9 mouse cellular contexts compared by ENCODE assay signal in genomic region chr4:154019571-154019970, GRCm38 (mm10). TPM values are rescaled to one million over a fixed set of nuclear protein-coding genes. Genes with fewer than 3 reads are reported as not detected.
A peak's percentile ranks its signal among the peaks of the same experiment; 100 is the strongest.
DNase-seq lines count a peak whose midpoint lies in the region; ATAC-seq and TF ChIP-seq lines count a peak whose summit lies in the region.
"Had no signal": no experiment of that assay in that cellular context is flagged by ENCODE, and none has a peak within 500 bp of the region (broad histone marks: within the 10 kb centered on the region; RNA-seq: fewer than 3 reads in every experiment).

No protein-coding gene starts in this region.

- no peak overlapping the region for H3K4me3 ChIP-seq in kidney, adult 2 months (ENCODE audit: insufficient read depth, low read depth, low read length)
- H3K4me3 ChIP-seq in kidney, embryonic 14.5 days (ENCODE audit: low read length), result no peak overlapping the region
- no peak overlapping the region for H3K4me3 ChIP-seq in midbrain, embryonic 10.5 days
- H3K4me3 ChIP-seq: limb, embryonic 15.5 days had no signal

- H3K4me2 ChIP-seq in kidney, embryonic 14.5 days (replicated peaks; ENCODE audit: low read depth, low read length), result no peak overlapping the region
- H3K4me2 ChIP-seq: limb, embryonic 15.5 days had no signal

- no peak overlapping the region for H3K9ac ChIP-seq in kidney, embryonic 14.5 days (ENCODE audit: low read depth, low read length)
- H3K9ac ChIP-seq: limb, embryonic 15.5 days had no signal

- peak; percentile 81 for DNase-seq in kidney, adult 2 months
- DNase-seq in MN1 (ENCODE audit: low spot score), result peak; percentile 76
- peak; percentile 42 for DNase-seq in c-Kit-negative CD71-positive TER-119-positive erythroid progenitor cells, embryonic 14.5 days (ENCODE audit: low read depth, low spot score)
- peak; percentile 36 for DNase-seq in left cerebral cortex, postnatal 4 days
- DNase-seq in retina, embryonic 14.5 days (ENCODE audit: low spot score), result peak; percentile 42
- no peak for DNase-seq in midbrain, embryonic 10.5 days (ENCODE audit: low spot score)

- TF ChIP-seq CTCF in kidney, adult 2 months (conservative IDR thresholded peaks at IDR 0.05; ENCODE audit: insufficient read depth, insufficient read length, low read depth, low read length), result peak; percentile 77

- ATAC-seq in kidney, embryonic 14.5 days (ENCODE audit: low FRiP score, low TSS enrichment), result no peak

- H3K4me1 ChIP-seq in kidney, adult 2 months (ENCODE audit: control insufficient read depth, insufficient read depth, low read length), result peaks cover 22% of the 10 kb centered on the region
- peaks cover 28% of the 10 kb centered on the region for H3K4me1 ChIP-seq in kidney, embryonic 14.5 days (ENCODE audit: control insufficient read depth, insufficient read depth, low read length)
- H3K4me1 ChIP-seq in midbrain, embryonic 10.5 days, result peaks cover 20% of the 10 kb centered on the region

- no peak for TF ChIP-seq POLR2A in kidney, adult 2 months (IDR thresholded peaks at IDR 0.05; ENCODE audit: low read depth, low read length)

- intact Hi-C loops in left cerebral cortex, postnatal 4 days (cut with DNase I), result no loop called here

- H3K36me3 ChIP-seq in kidney, adult 2 months (ENCODE audit: control insufficient read depth, insufficient read depth, low read length), result no peaks in the 10 kb centered on the region; the same call in 1 of the 2 replicates
- peaks cover 67% of the 10 kb centered on the region for H3K36me3 ChIP-seq in kidney, embryonic 14.5 days (ENCODE audit: control insufficient read depth, insufficient read depth, low read length)
- H3K36me3 ChIP-seq in midbrain, embryonic 10.5 days, result peaks cover 78% of the 10 kb centered on the region

- H3K27me3 ChIP-seq in kidney, adult 2 months (replicated peaks; ENCODE audit: control insufficient read depth, insufficient read depth, low read length), result no peaks in the 10 kb centered on the region
- 0 out of 2 replicates have a peak, but pooled peaks cover 1% of the 10 kb centered on the region for H3K27me3 ChIP-seq in kidney, embryonic 14.5 days (ENCODE audit: control insufficient read depth, insufficient read depth, low read length)
- H3K27me3 ChIP-seq in midbrain, embryonic 10.5 days (ENCODE audit: low read depth, poor library complexity, severe bottlenecking), result peaks cover 4% of the 10 kb centered on the region

- 42% methylated on average over 7 of the region's 7 CpGs for WGBS in kidney, adult 2 months
- 73% methylated on average over 7 of the region's 7 CpGs for WGBS in kidney, embryonic 14.5 days
- WGBS in midbrain, embryonic 10.5 days, result 77% methylated on average over 7 of the region's 7 CpGs

- H3K9me3 ChIP-seq in kidney, embryonic 14.5 days (ENCODE audit: control insufficient read depth, low read length), result no peaks in the 10 kb centered on the region
- H3K9me3 ChIP-seq in midbrain, embryonic 10.5 days (replicated peaks), result no peaks in the 10 kb centered on the region
- H3K9me3 ChIP-seq: limb, embryonic 15.5 days had no signal

- H3K27ac ChIP-seq in kidney, adult 2 months (ENCODE audit: insufficient read depth, low read depth, low read length), result no peak overlapping the region
- H3K27ac ChIP-seq in kidney, embryonic 14.5 days (ENCODE audit: low read depth, low read length), result no peak overlapping the region
- H3K27ac ChIP-seq in midbrain, embryonic 10.5 days (replicated peaks), result no peak overlapping the region
- H3K27ac ChIP-seq: limb, embryonic 15.5 days had no signal

RNA-seq across cellular contexts. Expression of gene Smim1, which starts 6.5 kb away (rescaled TPM):
- polyA plus RNA-seq in kidney, adult 2 months (2012; rRNA removed), result 294 and 307 TPM in 2 replicates
- polyA plus RNA-seq in kidney, embryonic 14.5 days (2014; fragmentation: Nextera tagmentation; extraction: Ambion mirVana), result 29.9 and 35.4 TPM in 2 replicates
- total RNA-seq in left cerebral cortex, postnatal 4 days (2021), result 1 to 10 TPM; 2.0 to 2.1 TPM
- 18.4 and 21.2 TPM in 2 replicates for polyA plus RNA-seq in midbrain, embryonic 10.5 days (2016; fragmentation: Nextera tagmentation; extraction: Ambion mirVana)

RNA-seq across cellular contexts. Expression of gene Lrrc47, which starts 8.0 kb away (rescaled TPM):
- 40.2 and 48.2 TPM in 2 replicates for polyA plus RNA-seq in kidney, adult 2 months (2012; rRNA removed)
- 12.1 and 13.6 TPM in 2 replicates for polyA plus RNA-seq in kidney, embryonic 14.5 days (2014; fragmentation: Nextera tagmentation; extraction: Ambion mirVana)
- 10 to 100 TPM; 54.2 to 59.9 TPM for total RNA-seq in left cerebral cortex, postnatal 4 days (2021)
- polyA plus RNA-seq in midbrain, embryonic 10.5 days (2016; fragmentation: Nextera tagmentation; extraction: Ambion mirVana), result 21.3 and 23.0 TPM in 2 replicates

RNA-seq across cellular contexts. Expression of gene Ccdc27, which starts 22.9 kb away (rescaled TPM):
- not detected in 2 replicates for polyA plus RNA-seq in kidney, adult 2 months (2012; rRNA removed)
- polyA plus RNA-seq in kidney, embryonic 14.5 days (2014; fragmentation: Nextera tagmentation; extraction: Ambion mirVana), result not detected in 2 replicates
- total RNA-seq in left cerebral cortex, postnatal 4 days (2021), result under 1 TPM; 0.22 to 0.30 TPM
- not detected in 2 replicates for polyA plus RNA-seq in midbrain, embryonic 10.5 days (2016; fragmentation: Nextera tagmentation; extraction: Ambion mirVana)
- polyA plus RNA-seq: limb, embryonic 15.5 days; stomach, embryonic 14.5 days had no signal

RNA-seq across cellular contexts. Expression of gene Cep104, which starts 44.6 kb away (rescaled TPM):
- 18.4 and 19.7 TPM in 2 replicates for polyA plus RNA-seq in kidney, adult 2 months (2012; rRNA removed)
- 11.4 and 17.4 TPM in 2 replicates for polyA plus RNA-seq in kidney, embryonic 14.5 days (2014; fragmentation: Nextera tagmentation; extraction: Ambion mirVana)
- total RNA-seq in left cerebral cortex, postnatal 4 days (2021), result 10 to 100 TPM; 22.5 to 23.1 TPM
- polyA plus RNA-seq in midbrain, embryonic 10.5 days (2016; fragmentation: Nextera tagmentation; extraction: Ambion mirVana), result 21.5 and 22.8 TPM in 2 replicates

RNA-seq across cellular contexts. Expression of gene Dffb, which starts 44.6 kb away (rescaled TPM):
- 5.0 and 10.1 TPM in 2 replicates for polyA plus RNA-seq in kidney, adult 2 months (2012; rRNA removed)
- polyA plus RNA-seq in kidney, embryonic 14.5 days (2014; fragmentation: Nextera tagmentation; extraction: Ambion mirVana), result 11.1 and 14.1 TPM in 2 replicates
- 10 to 100 TPM; 15.1 to 17.0 TPM for total RNA-seq in left cerebral cortex, postnatal 4 days (2021)
- 13.1 and 14.3 TPM in 2 replicates for polyA plus RNA-seq in midbrain, embryonic 10.5 days (2016; fragmentation: Nextera tagmentation; extraction: Ambion mirVana)
